Mouse (Mus musculus): Measurements from ENCODE around the gene Ofd1. TPM values are rescaled to one million over a fixed set of nuclear protein-coding genes. Genes with fewer than 3 reads are reported as not detected.
A peak's percentile ranks its signal among the peaks of the same experiment; 100 is the strongest.

The Ofd1 gene
- total RNA-seq, 2 experiments from 2014 or later = 8.6 to 9.5 TPM

GRCm38 (mm10) chrX:166365458-166366213 lies 74.9 kb downstream of the Ofd1 start:
- no peak for ATAC-seq (replicated peaks; ENCODE audit: low FRiP score, low TSS enrichment, poor library complexity, severe bottlenecking)

- ATAC-seq (replicated peaks; ENCODE audit: low FRiP score, low TSS enrichment, poor library complexity, severe bottlenecking) = no peak
Observed at GRCm38 (mm10) chrX:166360455-166360854, 80.0 kb downstream of the Ofd1 start.

- no peak for ATAC-seq (replicated peaks; ENCODE audit: low FRiP score, low TSS enrichment, poor library complexity, severe bottlenecking)
Observed at GRCm38 (mm10) chrX:166359927-166360440, 80.5 kb downstream of the Ofd1 start.

GRCm38 (mm10) chrX:166358955-166359354 lies 81.5 kb downstream of the Ofd1 start:
- ATAC-seq (replicated peaks; ENCODE audit: low FRiP score, low TSS enrichment, poor library complexity, severe bottlenecking) = no peak

- no peak for ATAC-seq (replicated peaks; ENCODE audit: low FRiP score, low TSS enrichment, poor library complexity, severe bottlenecking)
Observed at GRCm38 (mm10) chrX:166356276-166356675, 84.2 kb downstream of the Ofd1 start.

- no peak for ATAC-seq (replicated peaks; ENCODE audit: low FRiP score, low TSS enrichment, poor library complexity, severe bottlenecking)
Observed at GRCm38 (mm10) chrX:166354913-166355312, 85.6 kb downstream of the Ofd1 start.

GRCm38 (mm10) chrX:166353412-166353811 lies 87.1 kb downstream of the Ofd1 start:
- ATAC-seq (replicated peaks; ENCODE audit: low FRiP score, low TSS enrichment, poor library complexity, severe bottlenecking) = no peak

- peak; percentile 91 for ATAC-seq (replicated peaks; ENCODE audit: low FRiP score, low TSS enrichment, poor library complexity, severe bottlenecking)
Observed at GRCm38 (mm10) chrX:166351790-166352189, 88.7 kb downstream of the Ofd1 start.

- ATAC-seq (replicated peaks; ENCODE audit: low FRiP score, low TSS enrichment, poor library complexity, severe bottlenecking) = no peak
Observed at GRCm38 (mm10) chrX:166348634-166349033, 91.9 kb downstream of the Ofd1 start.

GRCm38 (mm10) chrX:166348086-166348485 lies 92.4 kb downstream of the Ofd1 start:
- ATAC-seq (replicated peaks; ENCODE audit: low FRiP score, low TSS enrichment, poor library complexity, severe bottlenecking) = no peak

- no peak for ATAC-seq (replicated peaks; ENCODE audit: low FRiP score, low TSS enrichment, poor library complexity, severe bottlenecking)
Observed at GRCm38 (mm10) chrX:166344228-166345015, 96.1 kb downstream of the Ofd1 start.

GRCm38 (mm10) chrX:166341795-166342194 lies 98.7 kb downstream of the Ofd1 start:
- no peak for ATAC-seq (replicated peaks; ENCODE audit: low FRiP score, low TSS enrichment, poor library complexity, severe bottlenecking)

Other genes starting within 250 kb of the Ofd1 start
- gene Gpm6b, start 201.8 kb downstream of the Ofd1 start, total RNA-seq (2014; fragmentation: Nextera tagmentation) = not detected in 2 replicates
- 0.57 TPM in 1 of 2 replicates, not detected in the other for gene Gpm6b, start 201.8 kb downstream of the Ofd1 start, total RNA-seq (2017)
- gene Trappc2, start 130 bp downstream of the Ofd1 start, total RNA-seq (2014; fragmentation: Nextera tagmentation) = 3.5 and 6.9 TPM in 2 replicates
- 6.6 and 7.3 TPM in 2 replicates for gene Trappc2, start 130 bp downstream of the Ofd1 start, total RNA-seq (2017)
- 25.8 and 29.6 TPM in 2 replicates for gene Rab9, start 39.2 kb upstream of the Ofd1 start, total RNA-seq (2014; fragmentation: Nextera tagmentation)
- 76.1 and 77.4 TPM in 2 replicates for gene Rab9, start 39.2 kb upstream of the Ofd1 start, total RNA-seq (2017)
- 3.2 and 13.0 TPM in 2 replicates for gene Tceanc, start 77.9 kb upstream of the Ofd1 start, total RNA-seq (2014; fragmentation: Nextera tagmentation)
- gene Tceanc, start 77.9 kb upstream of the Ofd1 start, total RNA-seq (2017) = 10.3 and 18.0 TPM in 2 replicates
- gene Egfl6, start 145.0 kb upstream of the Ofd1 start, total RNA-seq (2014; fragmentation: Nextera tagmentation) = not detected in 2 replicates
- gene Egfl6, start 145.0 kb upstream of the Ofd1 start, total RNA-seq (2017) = not detected in 2 replicates